Mouse (Mus musculus) left cerebral cortex, adult 2 months (tissue): Measurements from ENCODE around the gene Angptl1. TPM values are rescaled to one million over a fixed set of nuclear protein-coding genes. Genes with fewer than 3 reads are reported as not detected.
A peak's percentile ranks its signal among the peaks of the same experiment; 100 is the strongest.

Source experiments
- DNase-seq, 2 experiments: peaks; one replicate each; pipeline ENCODE4 v3.0.0; 2021 to 2022; ENCODE audit warnings: low spot score in 2 of 2, mixed read lengths in 1 of 2; ENCODE audit errors: extremely low spot score in 1 of 2
- H3K27ac ChIP-seq: fragments of 200-600 bp; 2 replicates; pipeline ENCODE4 v1.8.1; 2022
- H3K4me3 ChIP-seq: fragments of 200-600 bp; 2 replicates; pipeline ENCODE4 v1.8.1; 2022
- CTCF ChIP-seq: fragments of 200-600 bp; IDR thresholded peaks from 2 replicates; pipeline ENCODE4 v1.8.1; 2022; ENCODE audit warnings: antibody characterized with exemption, mild to moderate bottlenecking, moderate library complexity
- intact Hi-C: fragments of 180-260 bp; cut with DNase I; formaldehyde crosslinking; loops from one replicate; pipeline ENCODE4 v1.15.1; 2025
- long read RNA-seq, 2 experiments: library from polyadenylated mRNA; stranded (forward); transcript quantifications; one replicate each; pipeline ENCODE4 v2.0.0; 2021; ENCODE audit warnings: borderline mapping rate in 2 of 2
- total RNA-seq, 2 experiments: library from RNA; stranded (reverse); gene quantifications; 2 replicates each; pipeline ENCODE4 v1.2.3; 2021

Gene Angptl1
- total RNA-seq: under 1 TPM; 0.42 to 0.68 TPM
- long read RNA-seq, experiment 1, partial matches to known transcripts: 0 of 1 reads
- long read RNA-seq, experiment 1, other reads (novel, unspliced or antisense): 0 of 1 reads
- long read RNA-seq, experiment 2, partial matches to known transcripts: 0 of 1 reads
- long read RNA-seq, experiment 2, other reads (novel, unspliced or antisense): 0 of 1 reads

DNA sequence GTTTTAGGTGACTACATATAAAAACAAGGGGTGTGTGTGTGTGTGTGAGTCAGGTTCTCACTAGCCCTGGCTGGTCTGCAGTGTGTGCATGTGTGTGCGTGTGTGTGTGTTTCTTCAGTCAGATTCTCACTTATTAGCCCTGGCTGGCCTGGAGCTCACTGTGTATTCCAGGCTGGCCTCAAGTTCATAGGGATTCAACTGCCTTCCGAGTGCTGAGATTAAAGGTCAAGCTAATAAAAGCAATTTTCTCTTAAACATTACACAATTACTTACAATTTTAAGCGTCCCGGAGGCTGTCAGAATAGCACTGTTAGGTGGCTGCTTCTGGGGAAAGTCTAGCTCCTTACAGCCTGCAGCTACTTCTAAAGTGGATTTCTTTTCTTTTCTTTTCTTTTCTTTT lies at the start of gene Angptl1:
Gene Angptl1 (plus strand): TSS at position 386 of the 400 bp plus-strand sequence.
- TF ChIP-seq CTCF: no peak
- intact Hi-C loops: loop anchor here (5.0 kb wide), 1 partner anchor 71 kb away; no protein-coding TSS in a partner anchor
- no peak within 1 kb of the TSS for H3K27ac ChIP-seq

DNA sequence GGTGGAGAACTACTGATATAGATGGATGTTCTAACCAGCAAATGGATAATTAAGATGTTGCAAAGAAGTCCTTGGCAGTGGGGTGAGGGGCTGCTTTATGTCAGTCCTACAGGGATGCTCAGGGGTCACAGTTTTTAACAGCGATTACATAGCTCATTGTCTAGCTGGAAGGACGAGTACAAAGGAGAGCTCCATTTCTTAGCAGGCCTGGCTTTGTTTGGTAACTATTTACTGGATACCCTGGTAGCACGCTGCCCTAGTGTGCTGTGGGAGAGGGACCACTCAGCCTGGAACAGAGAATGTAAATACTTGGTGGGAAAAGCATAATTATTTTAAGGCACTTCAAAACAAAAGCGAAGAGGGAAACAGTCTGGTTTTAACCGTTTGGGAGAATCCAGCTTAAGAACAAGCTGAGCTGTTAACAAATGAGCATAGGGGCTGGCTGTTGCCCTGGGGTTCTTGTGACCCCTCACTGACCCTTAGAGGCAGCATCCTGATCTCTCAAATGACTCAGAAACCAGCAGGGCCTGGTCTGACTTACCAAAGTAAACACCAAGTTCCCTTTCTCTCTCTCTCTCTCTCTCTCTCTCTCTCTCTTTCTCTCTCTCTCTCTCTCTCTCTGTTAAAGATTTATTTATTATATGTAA lies 48.4 kb upstream of the Angptl1 start:
- intact Hi-C loops: no loop called here
- H3K27ac ChIP-seq: no peak overlapping the region
- no peak for DNase-seq
- H3K4me3 ChIP-seq: no peak overlapping the region
- TF ChIP-seq CTCF: no peak

More for the DNA sequence above, at the start of gene Angptl1:
- H3K4me3 ChIP-seq: peak within 1 kb of the TSS; percentile 21
- DNase-seq: no peak

GRCm38 (mm10) chr1:156796251-156796650 lies 42.1 kb upstream of the Angptl1 start:
- Histone ChIP-seq H3K27ac (no peak overlapping the region), H3K4me3 (no peak overlapping the region)
- no peak for DNase-seq
- intact Hi-C loops: no loop called here
- no peak for TF ChIP-seq CTCF

- DNase-seq: no peak
- intact Hi-C loops: no loop called here
- no peak for TF ChIP-seq CTCF
- Histone ChIP-seq H3K4me3 (no peak overlapping the region), H3K27ac (no peak overlapping the region)
Measured at GRCm38 (mm10) chr1:156801276-156801675, 37.1 kb upstream of the Angptl1 start.

GRCm38 (mm10) chr1:156808332-156808731 lies 30.0 kb upstream of the Angptl1 start:
- no peak for TF ChIP-seq CTCF
- intact Hi-C loops: no loop called here
- H3K4me3 ChIP-seq: no peak overlapping the region
- H3K27ac ChIP-seq: no peak overlapping the region
- no peak for DNase-seq

GRCm38 (mm10) chr1:156811928-156812327 lies 26.4 kb upstream of the Angptl1 start:
- intact Hi-C loops: no loop called here
- H3K27ac ChIP-seq: no peak overlapping the region
- TF ChIP-seq CTCF: no peak
- no peak overlapping the region for H3K4me3 ChIP-seq
- DNase-seq: no peak

DNA sequence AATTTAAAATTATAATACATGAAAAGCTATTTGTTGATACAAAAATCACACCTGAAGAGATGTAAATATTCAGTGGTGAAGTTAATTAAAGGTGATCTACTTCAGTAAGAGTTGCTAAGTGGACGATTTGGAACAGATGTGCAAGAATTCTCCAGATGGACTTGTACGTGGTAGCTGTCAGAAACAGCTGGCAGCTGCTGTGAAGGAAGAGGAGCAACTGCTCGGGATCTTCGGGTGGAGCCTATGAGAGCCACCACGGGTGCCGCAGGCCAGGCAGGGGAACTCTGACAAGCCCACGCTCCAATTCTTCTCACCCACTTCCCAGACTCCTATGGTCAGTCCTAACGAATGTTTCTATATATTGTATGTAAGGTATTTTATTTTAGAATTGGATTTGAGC lies 25.6 kb upstream of the Angptl1 start:
- Histone ChIP-seq H3K27ac (no peak overlapping the region), H3K4me3 (no peak overlapping the region)
- intact Hi-C loops: no loop called here
- no peak for DNase-seq
- TF ChIP-seq CTCF: no peak

GRCm38 (mm10) chr1:156813485-156813884 lies 24.9 kb upstream of the Angptl1 start:
- Histone ChIP-seq H3K27ac (no peak overlapping the region), H3K4me3 (no peak overlapping the region)
- no peak for DNase-seq
- intact Hi-C loops: no loop called here
- no peak for TF ChIP-seq CTCF

- no peak for DNase-seq
Measured at GRCm38 (mm10) chr1:156819236-156819635, 19.1 kb upstream of the Angptl1 start.

DNA sequence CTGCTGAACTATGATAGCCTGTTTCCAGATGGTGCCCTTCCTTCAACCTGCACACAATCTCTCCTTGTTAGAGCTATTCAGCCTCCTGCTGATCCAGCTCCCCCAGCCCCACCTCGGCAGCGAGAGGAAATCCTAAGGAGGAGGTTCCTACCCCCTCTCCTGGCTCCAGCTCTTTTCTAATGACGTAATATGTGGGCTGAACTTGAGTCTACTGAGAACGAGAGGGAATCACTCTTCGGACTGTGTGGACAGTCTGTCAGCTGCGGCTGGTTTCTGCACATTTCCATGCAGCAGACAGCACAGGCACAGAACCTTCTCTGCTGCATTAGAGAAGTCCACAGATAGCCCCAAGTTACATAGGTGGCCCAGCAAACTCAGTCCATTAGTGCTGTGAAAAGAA lies 333 bp downstream of the Angptl1 start:
- peak; percentile 15 to 27 for DNase-seq
- peak overlapping the region; percentile 21 for H3K4me3 ChIP-seq
- H3K27ac ChIP-seq: no peak overlapping the region
- intact Hi-C loops: loop anchor here (5.0 kb wide), 1 partner anchor 71 kb away; no protein-coding TSS in a partner anchor
- TF ChIP-seq CTCF: no peak

More at GRCm38 (mm10) chr1:156819236-156819635, 19.1 kb upstream of the Angptl1 start:
- intact Hi-C loops: no loop called here
- no peak overlapping the region for H3K4me3 ChIP-seq
- TF ChIP-seq CTCF: no peak
- no peak overlapping the region for H3K27ac ChIP-seq

DNA sequence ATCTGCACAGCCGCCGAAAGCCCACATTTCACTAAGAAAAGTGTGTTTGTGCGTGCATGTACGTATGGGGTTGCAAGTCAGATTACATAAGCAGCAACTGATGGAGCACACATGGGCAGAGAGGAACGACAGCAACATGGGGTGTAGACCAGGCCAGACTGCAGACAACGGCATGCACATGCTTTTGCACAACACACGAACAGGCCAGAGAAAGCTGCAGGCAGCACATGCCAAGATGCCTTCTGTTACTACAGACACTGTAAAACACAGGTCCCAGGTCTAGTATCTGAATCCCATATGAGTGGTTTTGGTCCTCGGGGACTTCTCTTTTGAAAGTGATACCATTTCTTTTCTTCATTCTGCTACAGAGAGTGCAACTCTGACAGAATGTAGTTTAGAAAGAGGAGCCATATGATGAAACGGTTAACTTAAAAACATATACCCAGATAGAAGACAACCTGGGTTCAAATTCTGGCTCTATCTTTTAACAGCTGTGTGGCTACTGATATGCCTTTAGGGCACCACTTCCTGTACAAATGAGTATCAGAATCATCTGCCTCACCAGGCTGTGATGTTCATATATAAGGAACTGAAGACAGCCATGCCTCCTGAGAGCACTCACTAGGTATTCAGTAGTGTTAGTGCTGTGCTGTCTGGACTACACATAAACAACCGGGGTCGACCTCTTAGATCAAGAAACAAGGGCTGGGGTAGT lies 3.4 kb downstream of the Angptl1 start:
- intact Hi-C loops: no loop called here
- Histone ChIP-seq H3K4me3 (no peak overlapping the region), H3K27ac (0 out of 2 replicates have a peak overlapping the region, but pooled peaks have one; percentile 16)
- DNase-seq: no peak
- TF ChIP-seq CTCF: no peak

- TF ChIP-seq CTCF: no peak
- intact Hi-C loops: no loop called here
- DNase-seq: no peak
- Histone ChIP-seq H3K4me3 (no peak overlapping the region), H3K27ac (no peak overlapping the region)
Measured at GRCm38 (mm10) chr1:156847098-156847497, 8.7 kb downstream of the Angptl1 start.
